Mouse (Mus musculus) layer of hippocampus, adult 18-20 months (tissue): ENCODE results near the gene Ccdc8. TPM values are rescaled to one million over a fixed set of nuclear protein-coding genes. Genes with fewer than 3 reads are reported as not detected.

Experiments
- DNase-seq, 2 experiments: peaks; one replicate each; pipeline ENCODE4 v3.0.0; 2022; ENCODE audit warnings: low spot score in 2 of 2
- total RNA-seq, 2 experiments: library from RNA; stranded (reverse); gene quantifications; 2 replicates each; pipeline ENCODE4 v1.2.3; 2021

Gene Ccdc8
- total RNA-seq, 2 experiments from 2014 or later, result 1.8 to 2.1 TPM

DNA sequence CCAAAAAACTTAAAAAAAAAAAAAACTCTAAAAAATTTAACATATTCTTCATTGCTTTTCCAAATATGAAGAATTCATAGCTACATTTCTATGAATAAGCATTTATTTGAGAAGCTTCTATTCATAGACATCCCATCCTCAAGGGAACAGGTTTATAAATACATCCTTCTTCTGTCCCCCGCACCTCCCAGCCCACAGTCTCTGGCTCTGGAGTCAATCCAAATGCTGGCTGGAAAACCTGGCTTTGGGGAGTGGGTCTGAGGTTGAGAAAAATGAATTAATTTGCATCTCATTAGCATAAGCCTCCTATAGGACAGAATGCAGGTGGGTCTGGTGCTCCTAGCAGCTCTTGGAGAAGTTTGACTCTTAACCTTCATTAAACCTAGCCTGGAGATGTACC is 53.2 kb downstream of the Ccdc8 start:
- DNase-seq, result no peak

Other genes starting within 250 kb of the Ccdc8 start
- gene Slc1a5, start 211.4 kb upstream of the Ccdc8 start, total RNA-seq, result 1 to 10 TPM; 2.0 to 2.9 TPM
- 100 to 1,000 TPM; 260 to 290 TPM for gene Strn4, start 176.8 kb upstream of the Ccdc8 start, total RNA-seq
- gene Fkrp, start 176.0 kb upstream of the Ccdc8 start, total RNA-seq, result 10 to 100 TPM; 46.7 to 46.9 TPM
- 1 to 10 TPM; 4.7 to 6.1 TPM for gene Prkd2, start 149.8 kb upstream of the Ccdc8 start, total RNA-seq
- gene Dact3, start 117.4 kb upstream of the Ccdc8 start, total RNA-seq, result 100 to 1,000 TPM; 173 to 175 TPM
- gene Gng8, start 100.9 kb upstream of the Ccdc8 start, total RNA-seq, result 1 to 10 TPM; 2.6 to 2.8 TPM
- gene Ptgir, start 86.2 kb upstream of the Ccdc8 start, total RNA-seq, result under 1 TPM in 1 of 2 experiments, not detected in 1; 0.10 TPM
- gene Calm3, start 68.6 kb upstream of the Ccdc8 start, total RNA-seq, result 1,000 to 10,000 TPM; 2,132 to 2,161 TPM
- 100 to 1,000 TPM; 370 to 415 TPM for gene Pnmal2, start 48.0 kb upstream of the Ccdc8 start, total RNA-seq
- 100 to 1,000 TPM; 118 to 134 TPM for gene Pnmal1, start 33.0 kb upstream of the Ccdc8 start, total RNA-seq
- gene Gm42372, start 9.6 kb upstream of the Ccdc8 start, total RNA-seq, result 10 to 100 TPM; 53.4 to 54.0 TPM
- 100 to 1,000 TPM; 146 to 147 TPM for gene Ppp5c, start 35.2 kb downstream of the Ccdc8 start, total RNA-seq
- 10 to 100 TPM in 1 of 2 experiments, 1 to 10 TPM in 1; 8.3 to 13.1 TPM for gene Hif3a, start 69.7 kb downstream of the Ccdc8 start, total RNA-seq
- 1 to 10 TPM; 3.0 to 5.0 TPM for gene Psg16, start 81.3 kb downstream of the Ccdc8 start, total RNA-seq
- not detected for gene Ceacam3, start 157.6 kb downstream of the Ccdc8 start, total RNA-seq
- not detected for gene Psg29, start 210.8 kb downstream of the Ccdc8 start, total RNA-seq